8 mouse cellular contexts compared by ENCODE assay signal in the genomic region with DNA sequence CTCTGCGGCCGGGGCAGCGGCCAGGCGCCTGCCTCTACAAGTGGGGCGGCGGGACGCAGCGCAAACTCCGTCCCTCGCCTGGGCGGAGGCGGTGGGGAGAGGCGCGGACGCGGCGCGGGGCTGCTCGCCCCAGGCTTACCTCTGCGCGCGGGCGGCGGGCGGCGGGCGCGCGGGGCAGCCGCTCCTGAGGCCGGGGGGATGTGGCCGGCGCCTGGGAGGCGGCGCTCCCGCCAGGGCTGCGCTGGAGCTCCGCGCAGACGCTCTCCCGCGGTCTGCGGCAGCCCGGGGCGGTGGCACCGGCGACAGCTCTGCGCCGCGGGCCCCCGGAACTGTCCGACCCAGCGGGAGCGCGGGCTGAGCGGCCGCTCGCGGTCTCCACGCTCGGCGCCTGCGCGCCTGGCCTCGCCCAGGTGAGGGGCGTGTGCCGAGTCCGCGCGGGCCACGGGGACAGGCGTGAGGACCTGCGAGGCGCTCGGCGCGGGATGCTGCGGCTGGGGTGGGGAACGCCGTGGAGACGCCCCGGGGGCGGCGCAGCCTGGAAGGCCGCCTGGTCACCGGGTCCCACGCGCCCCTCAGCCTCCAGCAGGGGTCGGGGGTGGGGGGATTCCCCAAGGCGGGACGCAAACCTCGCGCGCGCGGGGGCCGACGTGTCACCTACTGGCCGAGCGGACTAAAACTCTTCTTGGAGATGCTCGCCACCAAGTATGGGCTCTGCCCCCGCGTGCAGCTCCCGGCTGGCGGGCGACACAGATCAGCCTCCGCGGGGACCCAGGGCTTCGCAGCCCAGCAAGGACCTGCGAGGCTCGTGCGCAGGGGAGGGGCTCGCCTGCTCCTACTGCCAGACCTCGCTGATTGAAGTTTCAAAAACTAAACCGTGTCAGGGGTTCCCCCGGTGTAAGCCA. TPM values are rescaled to one million over a fixed set of nuclear protein-coding genes. Genes with fewer than 3 reads are reported as not detected.
DNase-seq lines count a peak whose midpoint lies in the region; ATAC-seq and TF ChIP-seq lines count a peak whose summit lies in the region.

No protein-coding gene starts in this region.

- H3K9me3 ChIP-seq in hindbrain, embryonic 14.5 days (ENCODE audit: control insufficient read depth, low read length): no peaks in the 10 kb centered on the region

- peak; percentile 10 to 28 for DNase-seq in heart, adult 18-20 months
- DNase-seq in heart, adult 9 months (ENCODE audit: low spot score in 2 of 2): no peak
- DNase-seq in cerebellum, adult 9-11 months: peak; percentile 83
- DNase-seq in hindbrain, embryonic 14.5 days (ENCODE audit: low spot score): peak; percentile 34
- DNase-seq in liver (peak; percentile 9), MN1 (ENCODE audit: low spot score) (no peak)

- H3K4me2 ChIP-seq in hindbrain, embryonic 14.5 days (replicated peaks): peak overlapping the region; percentile 99

- ATAC-seq in frontal cortex, adult (ENCODE audit: low TSS enrichment): peak; percentile 57
- ATAC-seq in hindbrain, embryonic 14.5 days (ENCODE audit: low FRiP score): peak; percentile 88

- no peak overlapping the region for H3K27ac ChIP-seq in hindbrain, embryonic 14.5 days
- peak overlapping the region; percentile 58 for H3K27ac ChIP-seq in olfactory bulb, adult 2 months (ENCODE audit: insufficient read depth, low read depth, low read length)

- no peak for TF ChIP-seq CTCF in olfactory bulb, adult 2 months (IDR thresholded peaks at IDR 0.05; ENCODE audit: insufficient read depth, low read depth, low read length)

- H3K4me3 ChIP-seq in hindbrain, embryonic 14.5 days (replicated peaks; ENCODE audit: low read length): peak overlapping the region; percentile 78
- peak overlapping the region; percentile 79 for H3K4me3 ChIP-seq in olfactory bulb, adult 2 months (ENCODE audit: insufficient read depth, low read depth, low read length)

- H3K4me1 ChIP-seq in hindbrain, embryonic 14.5 days (replicated peaks; ENCODE audit: control insufficient read depth, insufficient read depth, low read length): peaks cover 8% of the 10 kb centered on the region; the same call in 1 of the 2 replicates
- H3K4me1 ChIP-seq in olfactory bulb, adult 2 months (ENCODE audit: control insufficient read depth, insufficient read depth, low read length): peaks cover 6% of the 10 kb centered on the region; the same call in 1 of the 2 replicates

- H3K9ac ChIP-seq in hindbrain, embryonic 14.5 days: peak overlapping the region; percentile 67

- no peaks in the 10 kb centered on the region for H3K36me3 ChIP-seq in hindbrain, embryonic 14.5 days (replicated peaks; ENCODE audit: control insufficient read depth, insufficient read depth)

- TF ChIP-seq POLR2A in olfactory bulb, adult 2 months (IDR thresholded peaks at IDR 0.05; ENCODE audit: insufficient read depth, low read depth, low read length): no peak; the same call in 1 of the 2 replicates

- under 1% methylated on average over 93 of the region's 116 CpGs for WGBS in hindbrain, embryonic 14.5 days
- 1% methylated on average over 116 of the region's 116 CpGs for WGBS in olfactory bulb, adult 2 months

- peaks cover 42% of the 10 kb centered on the region for H3K27me3 ChIP-seq in hindbrain, embryonic 14.5 days (ENCODE audit: control insufficient read depth, insufficient read depth, low read length)

RNA-seq across cellular contexts. Expression of a gene that starts 2.8 kb away (rescaled TPM):
- total RNA-seq in heart, adult 18-20 months (2021): 1 to 10 TPM; 7.3 to 9.4 TPM
- 14.1 and 14.5 TPM in 2 replicates for polyA plus RNA-seq in hindbrain, embryonic 14.5 days (2014; fragmentation: Nextera tagmentation; extraction: Ambion mirVana)
- polyA plus RNA-seq in olfactory bulb, adult 2 months (2012; ENCODE audit: insufficient read depth, insufficient read length, low replicate concordance, missing spikeins): not detected in 2 replicates

Comparison
In these comparisons a context has a peak if more than half of its experiments do, and no peak if none do; other contexts are left out.
1. DNase-seq: peak in heart, adult 18-20 months (2 of 2), cerebellum, adult 9-11 months (single experiment), hindbrain, embryonic 14.5 days (single experiment) and liver (single experiment); none in heart, adult 9 months (0 of 2) and MN1 (single experiment).